Mouse (Mus musculus): ENCODE results near the gene Rasd1.

DNA sequence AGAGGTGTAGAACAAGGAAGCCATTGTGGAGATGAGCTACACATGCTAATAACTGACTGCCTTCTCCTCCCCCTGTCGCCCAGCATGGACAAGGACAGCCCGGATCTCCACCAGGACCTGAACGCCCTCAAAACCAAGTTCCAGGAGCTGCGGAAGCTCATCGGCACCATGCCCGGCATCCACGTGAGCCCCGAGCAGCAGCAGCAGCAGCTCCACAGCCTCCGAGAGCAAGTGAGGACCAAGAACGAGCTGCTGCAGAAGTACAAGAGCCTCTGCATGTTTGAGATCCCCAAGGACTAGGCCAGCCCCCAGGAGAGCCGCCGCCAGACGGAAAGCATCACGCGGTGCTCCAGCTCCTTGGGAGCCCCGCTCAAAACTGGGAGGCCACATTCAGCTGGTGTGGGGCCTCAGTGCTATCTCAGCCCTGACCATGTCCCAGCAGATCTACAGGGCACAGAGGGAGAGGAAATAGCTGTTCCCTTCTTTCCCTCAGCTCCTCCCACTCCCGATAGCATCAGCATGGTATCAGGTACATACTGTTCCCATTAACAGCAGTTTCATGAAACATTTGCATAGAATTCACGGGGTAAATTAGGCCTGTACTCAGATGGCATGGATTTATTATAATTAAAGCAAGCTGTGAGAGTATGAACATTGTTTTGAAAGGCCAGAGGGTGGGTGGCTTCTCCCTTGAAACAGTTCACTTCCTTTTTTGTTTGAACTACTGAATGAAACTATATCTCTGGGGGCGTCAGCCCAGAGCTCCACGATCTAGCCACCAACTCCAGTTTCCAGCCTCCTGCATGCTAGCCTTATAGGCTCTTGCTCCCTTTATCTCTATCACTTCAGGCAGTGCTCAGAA lies 4.0 kb downstream of the Rasd1 start:
- TF ChIP-seq ETS1 (conservative IDR thresholded peaks at IDR 0.05; ENCODE audit: low read depth, low read length) (no peak), POLR2A (IDR thresholded peaks at IDR 0.05; ENCODE audit: low read depth, low read length) (no peak), KAT2A (IDR thresholded peaks at IDR 0.05; ENCODE audit: insufficient replicate concordance, low read length) (no peak), RCOR1 (conservative IDR thresholded peaks at IDR 0.05; ENCODE audit: low read depth, low read length) (no peak), CTCF (conservative IDR thresholded peaks at IDR 0.05 in 1 of 2, IDR thresholded peaks at IDR 0.05 in 1 of 2; ENCODE audit: low read depth in 2 of 2, low read length in 2 of 2) (no peak)
